Mouse (Mus musculus) lung, postnatal 0 days (tissue): ENCODE measurements at regions not wholly inside any gene's neighbourhood (a gene's known extent, or its start where the extent isn't known, plus 50 kb on each side); places are given as distances from the start of the nearest gene placed in this dataset.

Experiments
- ATAC-seq: fragments of 200-750 bp; cut with Nextera tagmentation; 2 replicates; pipeline ENCODE4 v1.8.0; 2017; ENCODE audit warnings: moderate library complexity
- DNase-seq: peaks from one replicate; pipeline ENCODE4 v3.0.0-alpha.2; 2016; ENCODE audit warnings: low spot score
- H3K27ac ChIP-seq: fragments of 300-500 bp; sonication (generic); 2 replicates; pipeline ENCODE4 v1.5.1; 2014; ENCODE audit warnings: antibody characterized with exemption, mild to moderate bottlenecking, low read length, mixed read lengths
- H3K27me3 ChIP-seq: fragments of 300-500 bp; sonication (generic); replicated peaks from 2 replicates; pipeline ENCODE4 v1.6.1; 2014; ENCODE audit warnings: low read length, mixed read lengths; ENCODE audit not compliant: insufficient read depth
- H3K36me3 ChIP-seq: fragments of 300-500 bp; sonication (generic); 2 replicates; pipeline ENCODE4 v1.6.1; 2014; ENCODE audit warnings: low read length, mixed read lengths; ENCODE audit not compliant: insufficient read depth
- H3K4me1 ChIP-seq: fragments of 300-500 bp; sonication (generic); 2 replicates; pipeline ENCODE4 v1.6.1; 2014; ENCODE audit warnings: antibody characterized with exemption, low read depth, low read length, mixed read lengths; ENCODE audit not compliant: insufficient read depth
- H3K4me2 ChIP-seq: fragments of 300-500 bp; sonication (generic); replicated peaks from 2 replicates; pipeline ENCODE4 v1.6.1; 2014; ENCODE audit warnings: low read depth, mild to moderate bottlenecking, low read length, moderate library complexity, mixed read lengths
- H3K4me3 ChIP-seq: fragments of 300-500 bp; sonication (generic); 2 replicates; pipeline ENCODE4 v1.5.1; 2014; ENCODE audit warnings: low read depth, low read length
- H3K9ac ChIP-seq: fragments of 300-500 bp; sonication (generic); replicated peaks from 2 replicates; pipeline ENCODE4 v1.6.1; 2014; ENCODE audit warnings: low read depth, mild to moderate bottlenecking
- H3K9me3 ChIP-seq: fragments of 300-500 bp; sonication (generic); 2 replicates; pipeline ENCODE4 v1.6.1; 2016; ENCODE audit warnings: low read length, mixed read lengths
- CTCF ChIP-seq: IDR thresholded peaks from 2 replicates; pipeline ENCODE4 v1.5.1; 2016; ENCODE audit warnings: antibody characterized with exemption, mild to moderate bottlenecking
- EP300 ChIP-seq: IDR thresholded peaks from 2 replicates; pipeline ENCODE4 v1.6.1; 2016; ENCODE audit warnings: antibody characterized with exemption, mild to moderate bottlenecking, control low read depth
- WGBS: fragments of 180-500 bp; shearing (Covaris S2); extraction: QIAGEN DNeasy Blood & Tissue Kit; methylation state at CpG from one replicate; pipeline ENCODE4 v1.1.7; 2014; 5-methylcytosine and 5-hydroxymethylcytosine counted together

GRCm38 (mm10) chr13:11348502-11348849 is 758.3 kb downstream of the Ryr2 start:
- TF ChIP-seq EP300 (no peak), CTCF (no peak)
- Histone ChIP-seq H3K27ac (no peak overlapping the region), H3K36me3 (no peaks in the 10 kb centered on the region), H3K4me3 (no peak overlapping the region), H3K27me3 (no peaks in the 10 kb centered on the region), H3K9ac (no peak overlapping the region), H3K9me3 (no peaks in the 10 kb centered on the region), H3K4me2 (no peak overlapping the region), H3K4me1 (no peaks in the 10 kb centered on the region)
- ATAC-seq (no peak), DNase-seq (no peak)
- 22% methylated on average over 4 of the region's 4 CpGs for WGBS

GRCm38 (mm10) chr13:11347787-11348501 is 758.8 kb downstream of the Ryr2 start:
- Histone ChIP-seq H3K9me3 (no peaks in the 10 kb centered on the region), H3K27me3 (no peaks in the 10 kb centered on the region), H3K4me2 (no peak overlapping the region), H3K4me1 (no peaks in the 10 kb centered on the region), H3K27ac (no peak overlapping the region), H3K36me3 (no peaks in the 10 kb centered on the region), H3K4me3 (no peak overlapping the region), H3K9ac (no peak overlapping the region)
- 35% methylated on average over 6 of the region's 6 CpGs for WGBS
- no peak for TF ChIP-seq EP300
- no peak for TF ChIP-seq CTCF
- DNase-seq = no peak
- no peak for ATAC-seq

- Histone ChIP-seq H3K9ac (no peak overlapping the region), H3K4me2 (no peak overlapping the region), H3K27me3 (no peaks in the 10 kb centered on the region), H3K4me1 (no peaks in the 10 kb centered on the region), H3K27ac (no peak overlapping the region), H3K4me3 (no peak overlapping the region), H3K9me3 (no peaks in the 10 kb centered on the region), H3K36me3 (no peaks in the 10 kb centered on the region)
- 72% methylated on average over 2 of the region's 2 CpGs for WGBS
- no peak for DNase-seq
- TF ChIP-seq CTCF (no peak), EP300 (no peak)
- ATAC-seq = no peak
These were observed 762.2 kb downstream of the Ryr2 start for GRCm38 (mm10) chr13:11344500-11344899.

GRCm38 (mm10) chr13:11338297-11338616 is 768.5 kb downstream of the Ryr2 start:
- H3K27ac ChIP-seq = no peak overlapping the region
- no peak overlapping the region for H3K9ac ChIP-seq
- TF ChIP-seq CTCF = no peak
- no peak for TF ChIP-seq EP300
- no peaks in the 10 kb centered on the region for H3K36me3 ChIP-seq
- no peaks in the 10 kb centered on the region for H3K4me1 ChIP-seq
- no peak overlapping the region for H3K4me3 ChIP-seq
- ATAC-seq (no peak), DNase-seq (no peak)
- H3K27me3 ChIP-seq = no peaks in the 10 kb centered on the region
- no peak overlapping the region for H3K4me2 ChIP-seq
- WGBS = 69% methylated on average over 9 of the region's 9 CpGs
- no peaks in the 10 kb centered on the region for H3K9me3 ChIP-seq

GRCm38 (mm10) chr13:11337610-11338296 is 769.0 kb downstream of the Ryr2 start:
- no peak overlapping the region for H3K9ac ChIP-seq
- no peak for DNase-seq
- 39% methylated on average over 4 of the region's 4 CpGs for WGBS
- no peaks in the 10 kb centered on the region for H3K36me3 ChIP-seq
- no peak overlapping the region for H3K4me3 ChIP-seq
- TF ChIP-seq EP300 (no peak), CTCF (no peak)
- no peaks in the 10 kb centered on the region for H3K27me3 ChIP-seq
- ATAC-seq = no peak
- no peak overlapping the region for H3K4me2 ChIP-seq
- H3K4me1 ChIP-seq = no peaks in the 10 kb centered on the region
- H3K9me3 ChIP-seq = no peaks in the 10 kb centered on the region
- no peak overlapping the region for H3K27ac ChIP-seq

- 56% methylated on average over 3 of the region's 3 CpGs for WGBS
- H3K27ac ChIP-seq = no peak overlapping the region
- no peak for ATAC-seq
- H3K9ac ChIP-seq = no peak overlapping the region
- H3K4me3 ChIP-seq = no peak overlapping the region
- no peaks in the 10 kb centered on the region for H3K4me1 ChIP-seq
- TF ChIP-seq CTCF = no peak
- no peak for TF ChIP-seq EP300
- no peaks in the 10 kb centered on the region for H3K27me3 ChIP-seq
- H3K36me3 ChIP-seq = no peaks in the 10 kb centered on the region
- H3K9me3 ChIP-seq = no peaks in the 10 kb centered on the region
- no peak for DNase-seq
- no peak overlapping the region for H3K4me2 ChIP-seq
These were observed 769.8 kb downstream of the Ryr2 start for GRCm38 (mm10) chr13:11336958-11337357.
